Mouse (Mus musculus): ENCODE results near the gene Pou2f1.
"Not testable (repeated sequence)": the region's sequence is repeated elsewhere in the genome, so short reads cannot be mapped to it uniquely, and the experiment has no call there.

Pou2f1 gene

GRCm38 (mm10) chr1:166001904-166002489 lies 481 bp downstream of the Pou2f1 start:
- peak; percentile 70 for DNase-seq

GRCm38 (mm10) chr1:166001121-166001903 lies 1.2 kb downstream of the Pou2f1 start:
- peak; percentile 70 for DNase-seq

GRCm38 (mm10) chr1:166000601-166001120 lies 1.8 kb downstream of the Pou2f1 start:
- peak; percentile 38 for DNase-seq

GRCm38 (mm10) chr1:165999709-166000108 lies 2.8 kb downstream of the Pou2f1 start:
- DNase-seq: no peak

- DNase-seq: no peak
Observed at GRCm38 (mm10) chr1:165995661-165996055, 6.8 kb downstream of the Pou2f1 start.

- DNase-seq: not testable (repeated sequence)
Observed at GRCm38 (mm10) chr1:165995011-165995660, 7.3 kb downstream of the Pou2f1 start.

- no peak for DNase-seq
Observed at GRCm38 (mm10) chr1:165994279-165994678, 8.2 kb downstream of the Pou2f1 start.

- DNase-seq: no peak
Observed at GRCm38 (mm10) chr1:165993270-165994156, 9.0 kb downstream of the Pou2f1 start.

GRCm38 (mm10) chr1:165988536-165988935 lies 13.9 kb downstream of the Pou2f1 start:
- DNase-seq: no peak

GRCm38 (mm10) chr1:165988072-165988471 lies 14.4 kb downstream of the Pou2f1 start:
- DNase-seq: no peak

GRCm38 (mm10) chr1:165985743-165986360 lies 16.6 kb downstream of the Pou2f1 start:
- DNase-seq: no peak

GRCm38 (mm10) chr1:165985186-165985585 lies 17.3 kb downstream of the Pou2f1 start:
- no peak for DNase-seq

- peak; percentile 9 for DNase-seq
Observed at GRCm38 (mm10) chr1:165976672-165977448, 25.6 kb downstream of the Pou2f1 start.

GRCm38 (mm10) chr1:165969001-165969690 lies 33.3 kb downstream of the Pou2f1 start:
- DNase-seq: no peak

GRCm38 (mm10) chr1:165967027-165967654 lies 35.3 kb downstream of the Pou2f1 start:
- peak; percentile 71 for DNase-seq

- no peak for DNase-seq
Observed at GRCm38 (mm10) chr1:165966156-165966914, 36.1 kb downstream of the Pou2f1 start.

- DNase-seq: no peak
Observed at GRCm38 (mm10) chr1:165961676-165962364, 40.7 kb downstream of the Pou2f1 start.

GRCm38 (mm10) chr1:165958159-165958558 lies 44.3 kb downstream of the Pou2f1 start:
- no peak for DNase-seq

Measured in kidney, postnatal 10 days (tissue).